Mouse (Mus musculus): ENCODE measurements at regions not wholly inside any gene's neighbourhood (a gene's known extent, or its start where the extent isn't known, plus 50 kb on each side); places are given as distances from the start of the nearest gene placed in this dataset.

DNA sequence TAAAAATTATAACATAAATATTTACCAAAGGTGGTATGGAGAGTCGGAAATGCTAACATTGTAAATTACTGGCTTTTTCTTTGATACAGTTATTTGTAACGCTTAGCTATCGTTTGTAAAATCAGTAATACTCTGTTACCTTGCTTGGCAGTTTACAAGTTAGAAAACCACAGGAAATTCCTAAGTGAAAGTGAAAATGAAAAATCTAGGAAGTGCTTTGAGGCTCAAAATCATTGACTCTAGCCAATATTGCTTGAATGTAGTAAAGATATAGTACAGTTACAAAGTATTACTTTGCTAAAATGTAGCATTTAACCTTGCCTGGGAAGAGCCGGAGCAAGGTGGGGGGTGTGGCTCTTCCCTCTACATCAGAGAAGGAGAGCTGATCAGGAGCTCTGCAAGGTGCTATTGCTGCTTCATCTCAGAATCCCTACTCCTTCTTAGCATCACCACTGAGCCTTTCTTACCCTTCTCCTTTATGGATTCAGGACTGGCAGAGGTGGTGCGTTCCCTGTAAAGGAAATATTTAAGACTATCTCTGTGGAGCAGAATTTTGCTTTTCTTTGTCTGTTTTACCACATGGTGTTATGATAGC lies 58.5 kb upstream of the Gpc5 start:
- no peak overlapping the region for H3K9ac ChIP-seq (ENCODE audit: low read depth, poor library complexity, severe bottlenecking)
- no peak for TF ChIP-seq CTCF (IDR thresholded peaks at IDR 0.05; ENCODE audit: low read depth, low read length)
- TF ChIP-seq EP300 (IDR thresholded peaks at IDR 0.05; ENCODE audit: insufficient read depth, low read depth, low read length): no peak
- no peak for TF ChIP-seq POLR2A (IDR thresholded peaks at IDR 0.05; ENCODE audit: insufficient read depth, low read length)
- no peaks in the 10 kb centered on the region; the same call in none of the 2 replicates for H3K27me3 ChIP-seq (ENCODE audit: control insufficient read depth, insufficient read depth, low read length, poor library complexity, severe bottlenecking)
- H3K4me1 ChIP-seq (ENCODE audit: control insufficient read depth, insufficient read depth, low read length): no peaks in the 10 kb centered on the region
- no peaks in the 10 kb centered on the region for H3K9me3 ChIP-seq (replicated peaks; ENCODE audit: control insufficient read depth, insufficient read depth, low read length, poor library complexity, severe bottlenecking)
- no peak overlapping the region for H3K4me3 ChIP-seq (ENCODE audit: low read depth, low read length)
- H3K36me3 ChIP-seq (ENCODE audit: control insufficient read depth, insufficient read depth, low read length, poor library complexity, severe bottlenecking): no peaks in the 10 kb centered on the region
- no peak overlapping the region for H3K27ac ChIP-seq (ENCODE audit: insufficient read depth, low read length)

DNA sequence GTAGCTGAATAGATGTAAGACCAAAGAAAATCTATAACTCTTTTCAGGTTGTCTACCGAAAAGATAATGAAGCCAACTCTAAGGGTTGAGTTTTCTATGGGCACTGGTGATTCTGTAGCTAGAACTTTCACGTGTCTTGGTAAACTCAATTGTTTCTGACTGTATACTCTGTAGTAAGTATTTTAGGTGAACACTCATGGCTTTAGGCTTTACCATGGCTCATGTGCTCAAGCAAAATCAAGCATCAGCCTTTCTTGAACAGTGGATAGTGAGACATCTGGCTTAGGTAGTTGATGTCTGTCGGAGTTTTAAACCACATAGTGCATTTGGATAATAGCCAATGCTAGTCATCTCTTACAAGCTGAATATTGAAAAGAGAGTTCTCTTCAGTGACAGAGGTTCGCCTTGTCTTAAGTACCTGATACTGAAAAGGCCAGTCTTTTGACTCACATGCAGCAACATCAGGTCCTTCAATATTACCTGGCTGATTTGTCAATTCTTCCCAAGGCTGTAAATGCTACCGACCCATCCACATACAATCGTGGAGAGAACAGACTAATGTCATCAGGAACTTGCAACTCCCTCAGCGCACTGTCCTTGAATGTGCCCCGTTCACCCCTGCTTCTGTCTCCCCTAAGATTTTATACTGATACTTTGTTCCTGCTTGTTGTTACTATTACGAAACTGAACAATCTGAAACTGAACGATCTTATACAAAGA lies 57.1 kb upstream of the Gpc5 start:
- Histone ChIP-seq H3K9me3 (replicated peaks; ENCODE audit: control insufficient read depth, insufficient read depth, low read length, poor library complexity, severe bottlenecking) (no peaks in the 10 kb centered on the region), H3K4me1 (ENCODE audit: control insufficient read depth, insufficient read depth, low read length) (no peaks in the 10 kb centered on the region), H3K36me3 (ENCODE audit: control insufficient read depth, insufficient read depth, low read length, poor library complexity, severe bottlenecking) (no peaks in the 10 kb centered on the region), H3K27ac (ENCODE audit: insufficient read depth, low read length) (no peak overlapping the region), H3K4me3 (ENCODE audit: low read depth, low read length) (no peak overlapping the region), H3K9ac (ENCODE audit: low read depth, poor library complexity, severe bottlenecking) (no peak overlapping the region), H3K27me3 (ENCODE audit: control insufficient read depth, insufficient read depth, low read length, poor library complexity, severe bottlenecking) (peaks cover 1% of the 10 kb centered on the region)
- TF ChIP-seq EP300 (IDR thresholded peaks at IDR 0.05; ENCODE audit: insufficient read depth, low read depth, low read length): no peak
- TF ChIP-seq CTCF (IDR thresholded peaks at IDR 0.05; ENCODE audit: low read depth, low read length): no peak
- no peak for TF ChIP-seq POLR2A (IDR thresholded peaks at IDR 0.05; ENCODE audit: insufficient read depth, low read length)

DNA sequence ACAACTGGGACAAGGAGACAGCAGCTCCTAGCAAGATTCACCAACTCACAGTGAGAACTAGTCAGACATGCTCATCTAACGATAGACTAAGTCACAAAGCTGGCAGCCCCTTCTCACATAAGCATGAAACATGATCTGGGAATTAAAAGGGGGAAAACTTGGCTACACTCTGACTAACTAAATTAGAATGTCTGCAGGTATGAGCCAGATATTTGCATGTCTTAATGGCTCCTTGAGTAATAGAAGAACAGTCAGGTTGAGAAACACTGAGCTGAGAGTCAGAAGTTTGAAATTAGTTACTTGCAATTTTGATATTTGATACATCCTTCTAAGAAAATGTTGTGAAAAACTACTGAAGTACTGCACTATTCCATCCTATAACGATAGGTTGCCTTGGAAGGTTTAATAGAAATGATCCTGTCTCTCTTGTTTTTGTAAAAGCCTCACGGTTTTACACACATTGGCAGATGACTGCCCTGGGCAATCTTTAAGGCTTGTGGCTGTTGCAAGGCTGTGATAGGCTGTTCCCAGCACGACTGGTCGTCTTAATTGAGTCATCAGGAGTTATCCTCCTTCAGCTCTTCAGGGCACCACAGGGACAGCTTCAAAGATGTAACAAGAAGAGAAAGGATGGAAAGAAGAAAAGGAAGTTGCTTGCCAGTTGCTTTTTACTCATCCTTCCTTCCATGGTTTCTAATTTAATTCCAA lies 54.8 kb upstream of the Gpc5 start:
- H3K27me3 ChIP-seq (ENCODE audit: control insufficient read depth, insufficient read depth, low read length, poor library complexity, severe bottlenecking): peaks cover 1% of the 10 kb centered on the region
- no peak overlapping the region for H3K4me3 ChIP-seq (ENCODE audit: low read depth, low read length)
- H3K9me3 ChIP-seq (replicated peaks; ENCODE audit: control insufficient read depth, insufficient read depth, low read length, poor library complexity, severe bottlenecking): no peaks in the 10 kb centered on the region
- H3K27ac ChIP-seq (ENCODE audit: insufficient read depth, low read length): no peak overlapping the region
- TF ChIP-seq EP300 (IDR thresholded peaks at IDR 0.05; ENCODE audit: insufficient read depth, low read depth, low read length) (no peak), POLR2A (IDR thresholded peaks at IDR 0.05; ENCODE audit: insufficient read depth, low read length) (no peak), CTCF (IDR thresholded peaks at IDR 0.05; ENCODE audit: low read depth, low read length) (no peak)
- H3K9ac ChIP-seq (ENCODE audit: low read depth, poor library complexity, severe bottlenecking): no peak overlapping the region
- no peaks in the 10 kb centered on the region for H3K36me3 ChIP-seq (ENCODE audit: control insufficient read depth, insufficient read depth, low read length, poor library complexity, severe bottlenecking)
- H3K4me1 ChIP-seq (ENCODE audit: control insufficient read depth, insufficient read depth, low read length): no peaks in the 10 kb centered on the region

DNA sequence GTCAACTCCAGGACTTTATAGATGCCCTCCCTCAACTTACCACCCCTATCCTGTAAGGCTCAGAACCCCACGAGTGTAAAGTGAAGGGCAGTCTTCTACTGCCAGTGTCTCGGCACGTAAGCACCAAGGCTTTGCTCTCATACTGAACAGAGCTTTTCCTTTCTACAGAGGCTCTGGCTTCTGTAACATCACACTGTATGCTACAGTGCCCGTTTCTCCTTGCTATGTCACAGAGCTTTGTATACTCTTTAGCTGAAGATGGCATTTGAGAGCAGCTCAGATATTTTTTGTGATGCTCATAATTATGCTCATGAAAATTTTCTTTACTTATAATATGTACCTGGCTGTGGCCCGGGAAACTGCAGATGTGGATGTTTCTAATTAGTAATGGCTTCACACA lies 53.2 kb upstream of the Gpc5 start:
- Histone ChIP-seq H3K27me3 (ENCODE audit: control insufficient read depth, insufficient read depth, low read length, poor library complexity, severe bottlenecking) (peaks cover 1% of the 10 kb centered on the region), H3K9me3 (replicated peaks; ENCODE audit: control insufficient read depth, insufficient read depth, low read length, poor library complexity, severe bottlenecking) (no peaks in the 10 kb centered on the region), H3K27ac (ENCODE audit: insufficient read depth, low read length) (no peak overlapping the region), H3K9ac (ENCODE audit: low read depth, poor library complexity, severe bottlenecking) (no peak overlapping the region), H3K4me3 (ENCODE audit: low read depth, low read length) (no peak overlapping the region), H3K36me3 (ENCODE audit: control insufficient read depth, insufficient read depth, low read length, poor library complexity, severe bottlenecking) (peaks cover 12% of the 10 kb centered on the region), H3K4me1 (ENCODE audit: control insufficient read depth, insufficient read depth, low read length) (no peaks in the 10 kb centered on the region)
- TF ChIP-seq CTCF (IDR thresholded peaks at IDR 0.05; ENCODE audit: low read depth, low read length) (no peak), EP300 (IDR thresholded peaks at IDR 0.05; ENCODE audit: insufficient read depth, low read depth, low read length) (no peak), POLR2A (IDR thresholded peaks at IDR 0.05; ENCODE audit: insufficient read depth, low read length) (no peak)

DNA sequence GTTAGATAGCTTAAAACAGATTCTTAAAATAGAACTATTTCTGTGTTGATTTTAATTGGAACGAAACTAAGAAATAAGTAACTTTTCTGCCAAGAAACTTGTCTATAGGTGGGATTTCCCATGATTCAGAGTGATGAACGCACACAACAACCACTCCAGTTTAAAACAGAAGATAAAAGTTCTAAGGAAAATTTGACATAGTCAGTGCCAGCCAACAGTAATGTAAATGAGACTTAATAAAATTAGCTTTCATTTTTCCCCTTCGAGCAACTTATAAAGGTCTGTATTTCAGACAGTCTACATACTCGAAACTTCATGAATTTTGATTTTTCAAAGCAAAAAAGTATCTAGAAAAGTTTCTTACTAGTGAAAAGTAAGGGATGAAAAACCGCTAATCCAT lies 52.5 kb upstream of the Gpc5 start:
- no peak overlapping the region for H3K27ac ChIP-seq (ENCODE audit: insufficient read depth, low read length)
- no peak overlapping the region for H3K4me3 ChIP-seq (ENCODE audit: low read depth, low read length)
- H3K9ac ChIP-seq (ENCODE audit: low read depth, poor library complexity, severe bottlenecking): no peak overlapping the region
- H3K9me3 ChIP-seq (replicated peaks; ENCODE audit: control insufficient read depth, insufficient read depth, low read length, poor library complexity, severe bottlenecking): no peaks in the 10 kb centered on the region
- no peak for TF ChIP-seq EP300 (IDR thresholded peaks at IDR 0.05; ENCODE audit: insufficient read depth, low read depth, low read length)
- H3K27me3 ChIP-seq (ENCODE audit: control insufficient read depth, insufficient read depth, low read length, poor library complexity, severe bottlenecking): peaks cover 1% of the 10 kb centered on the region
- no peaks in the 10 kb centered on the region for H3K4me1 ChIP-seq (ENCODE audit: control insufficient read depth, insufficient read depth, low read length)
- peaks cover 19% of the 10 kb centered on the region for H3K36me3 ChIP-seq (ENCODE audit: control insufficient read depth, insufficient read depth, low read length, poor library complexity, severe bottlenecking)

DNA sequence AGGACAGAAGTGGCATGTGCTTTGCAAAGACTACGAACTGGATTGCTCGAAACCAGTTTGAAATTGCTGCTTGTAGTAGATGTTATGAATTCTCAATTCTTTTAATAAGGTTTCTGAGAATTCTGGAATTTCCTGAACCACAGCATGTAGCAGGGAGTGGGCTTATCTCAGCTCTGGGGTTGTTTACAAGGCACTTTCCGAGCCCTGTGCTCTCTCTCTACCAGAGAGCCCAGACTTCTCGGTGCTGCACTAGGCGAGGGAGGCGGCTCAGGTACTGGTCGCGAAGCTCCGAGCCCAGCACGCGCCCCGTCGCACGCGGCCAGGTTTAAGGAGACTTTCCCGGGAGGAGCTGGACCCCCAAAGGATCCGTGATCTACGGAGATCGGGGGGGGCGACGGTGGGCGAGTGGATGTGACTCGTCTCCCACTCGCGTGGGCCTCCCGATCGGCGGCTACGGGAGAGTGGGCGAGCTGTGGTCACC lies 51.9 kb upstream of the Gpc5 start:
- H3K9ac ChIP-seq (ENCODE audit: low read depth, poor library complexity, severe bottlenecking): peak overlapping the region; percentile 100
- no peak for TF ChIP-seq POLR2A (IDR thresholded peaks at IDR 0.05; ENCODE audit: insufficient read depth, low read length)
- TF ChIP-seq CTCF (IDR thresholded peaks at IDR 0.05; ENCODE audit: low read depth, low read length): no peak
- TF ChIP-seq EP300 (IDR thresholded peaks at IDR 0.05; ENCODE audit: insufficient read depth, low read depth, low read length): no peak
- no peaks in the 10 kb centered on the region for H3K4me1 ChIP-seq (ENCODE audit: control insufficient read depth, insufficient read depth, low read length)
- no peak overlapping the region for H3K27ac ChIP-seq (ENCODE audit: insufficient read depth, low read length)
- H3K9me3 ChIP-seq (replicated peaks; ENCODE audit: control insufficient read depth, insufficient read depth, low read length, poor library complexity, severe bottlenecking): no peaks in the 10 kb centered on the region
- H3K27me3 ChIP-seq (ENCODE audit: control insufficient read depth, insufficient read depth, low read length, poor library complexity, severe bottlenecking): peaks cover 1% of the 10 kb centered on the region
- H3K4me3 ChIP-seq (ENCODE audit: low read depth, low read length): peak overlapping the region; percentile 57
- H3K36me3 ChIP-seq (ENCODE audit: control insufficient read depth, insufficient read depth, low read length, poor library complexity, severe bottlenecking): peaks cover 25% of the 10 kb centered on the region
